Mouse (Mus musculus) testis, adult 2 months (tissue): ENCODE measurements around the gene Gstp2.

Experiments used
- CTCF ChIP-seq: fragments of 200-500 bp; IDR thresholded peaks from 2 replicates; pipeline ENCODE4 v1.5.1; 2012; ENCODE audit warnings: low read depth, mild to moderate bottlenecking, inconsistent platforms, low read length, moderate library complexity; ENCODE audit not compliant: control insufficient read depth, insufficient read depth, insufficient replicate concordance
- POLR2A ChIP-seq: fragments of 200-500 bp; IDR thresholded peaks from 2 replicates; pipeline ENCODE4 v1.6.1; 2012; ENCODE audit warnings: low read depth, mild to moderate bottlenecking, inconsistent platforms, low read length, moderate library complexity; ENCODE audit not compliant: control insufficient read depth

GRCm38 (mm10) chr19:4047859-4048258, 2.0 kb upstream of the Gstp2 start:
- no peak for TF ChIP-seq POLR2A
- TF ChIP-seq CTCF = peak; percentile 59; the same call in 1 of the 2 replicates
